Mouse (Mus musculus) olfactory bulb, adult 2 months (tissue): Measurements from ENCODE around the gene Gja1. TPM values are rescaled to one million over a fixed set of nuclear protein-coding genes. Genes with fewer than 3 reads are reported as not detected.

Experiments used
- H3K27ac ChIP-seq: fragments of 200-500 bp; 2 replicates; pipeline ENCODE4 v1.5.1; 2012; ENCODE audit warnings: low read depth, low read length; ENCODE audit not compliant: insufficient read depth
- H3K4me1 ChIP-seq: fragments of 200-500 bp; 2 replicates; pipeline ENCODE4 v1.6.1; 2012; ENCODE audit warnings: low read length; ENCODE audit not compliant: control insufficient read depth, insufficient read depth
- H3K4me3 ChIP-seq: fragments of 200-500 bp; 2 replicates; pipeline ENCODE4 v1.5.1; 2012; ENCODE audit warnings: mild to moderate bottlenecking, low read depth, low read length, moderate library complexity; ENCODE audit not compliant: insufficient read depth
- CTCF ChIP-seq: fragments of 200-500 bp; IDR thresholded peaks from 2 replicates; pipeline ENCODE4 v1.5.1; 2012; ENCODE audit warnings: low read depth, mild to moderate bottlenecking, low read length, moderate library complexity; ENCODE audit not compliant: insufficient read depth
- POLR2A ChIP-seq: fragments of 200-500 bp; IDR thresholded peaks from 2 replicates; pipeline ENCODE4 v1.6.1; 2012; ENCODE audit warnings: mild to moderate bottlenecking, low read depth, low read length, moderate library complexity; ENCODE audit not compliant: insufficient read depth
- WGBS: fragments of 180-500 bp; shearing (Covaris S2); methylation state at CpG from one replicate; pipeline ENCODE4 v1.1.7; 2018; 5-methylcytosine and 5-hydroxymethylcytosine counted together
- polyA plus RNA-seq: library from polyadenylated mRNA; stranded (reverse); fragments of >200 nt; gene quantifications from 2 replicates; pipeline ENCODE4 v1.2.4, GENCODE M21; 2012; ENCODE audit warnings: low replicate concordance; ENCODE audit not compliant: missing spikeins, insufficient read depth, insufficient read length

The Gja1 gene
- polyA plus RNA-seq, 1 experiment = not detected

GRCm38 (mm10) chr10:56431600-56432389 is 54.7 kb downstream of the Gja1 start:
- H3K4me1 ChIP-seq = peaks cover 7% of the 10 kb centered on the region; the same call in 1 of the 2 replicates
- 30% methylated on average over 23 of the region's 23 CpGs for WGBS
- peak overlapping the region; percentile 13; the same call in 1 of the 2 replicates for H3K4me3 ChIP-seq
- TF ChIP-seq POLR2A (no peak), CTCF (no peak)
- H3K27ac ChIP-seq = no peak overlapping the region

- WGBS = 87% methylated on average over 6 of the region's 6 CpGs
- TF ChIP-seq CTCF (no peak), POLR2A (no peak)
Measured at GRCm38 (mm10) chr10:56432390-56432709, 55.2 kb downstream of the Gja1 start.

GRCm38 (mm10) chr10:56437290-56437689 is 60.2 kb downstream of the Gja1 start:
- Histone ChIP-seq H3K4me3 (no peak overlapping the region), H3K4me1 (no peaks in the 10 kb centered on the region), H3K27ac (no peak overlapping the region)
- TF ChIP-seq POLR2A (no peak), CTCF (no peak)
- 86% methylated on average over 11 of the region's 11 CpGs for WGBS

More at GRCm38 (mm10) chr10:56432390-56432709, 55.2 kb downstream of the Gja1 start:
- Histone ChIP-seq H3K4me3 (no peak overlapping the region), H3K4me1 (peaks cover 7% of the 10 kb centered on the region; the same call in 1 of the 2 replicates), H3K27ac (no peak overlapping the region)

- WGBS = 93% methylated on average over 4 of the region's 4 CpGs
- H3K27ac ChIP-seq = no peak overlapping the region
- TF ChIP-seq POLR2A (no peak), CTCF (no peak)
- no peak overlapping the region for H3K4me3 ChIP-seq
- H3K4me1 ChIP-seq = no peaks in the 10 kb centered on the region
Measured at GRCm38 (mm10) chr10:56439638-56440037, 62.5 kb downstream of the Gja1 start.

GRCm38 (mm10) chr10:56444457-56444856 is 67.3 kb downstream of the Gja1 start:
- no peaks in the 10 kb centered on the region for H3K4me1 ChIP-seq
- H3K27ac ChIP-seq = no peak overlapping the region
- H3K4me3 ChIP-seq = no peak overlapping the region
- TF ChIP-seq CTCF (no peak), POLR2A (no peak)
- WGBS = 95% methylated on average over 2 of the region's 2 CpGs

GRCm38 (mm10) chr10:56449030-56449429 is 71.9 kb downstream of the Gja1 start:
- WGBS = 89% methylated on average over 4 of the region's 4 CpGs
- Histone ChIP-seq H3K27ac (no peak overlapping the region), H3K4me1 (no peaks in the 10 kb centered on the region), H3K4me3 (no peak overlapping the region)
- TF ChIP-seq POLR2A = no peak
- no peak for TF ChIP-seq CTCF

Other genes starting within 250 kb of the Gja1 start
- gene Tbc1d32, start 148.6 kb upstream of the Gja1 start, polyA plus RNA-seq = not detected in 2 replicates